Mouse (Mus musculus) intestine, embryonic 14.5 days (tissue): ENCODE data around the gene St3gal5. TPM values are rescaled to one million over a fixed set of nuclear protein-coding genes. Genes with fewer than 3 reads are reported as not detected.

ENCODE experiments used
- ATAC-seq: fragments of 200-750 bp; cut with Nextera tagmentation; replicated peaks from 2 replicates; pipeline ENCODE4 v1.8.0; 2017; ENCODE audit warnings: low read depth, moderate number of reproducible peaks, moderate TSS enrichment, moderate library complexity; ENCODE audit not compliant: low FRiP score, low TSS enrichment
- DNase-seq: peaks from one replicate; pipeline ENCODE4 v3.0.0-alpha.2; 2018; ENCODE audit warnings: low spot score
- H3K27ac ChIP-seq: fragments of 300-500 bp; sonication (generic); 2 replicates; pipeline ENCODE4 v1.5.1; 2014; ENCODE audit warnings: low read depth, mild to moderate bottlenecking, control low read depth
- H3K27me3 ChIP-seq: fragments of 300-500 bp; sonication (generic); replicated peaks from 2 replicates; pipeline ENCODE4 v1.6.1; 2014; ENCODE audit warnings: low read length, control low read depth; ENCODE audit not compliant: control insufficient read depth, insufficient read depth
- H3K36me3 ChIP-seq: fragments of 300-500 bp; sonication (generic); 2 replicates; pipeline ENCODE4 v1.6.1; 2014; ENCODE audit warnings: low read length, control low read depth; ENCODE audit not compliant: control insufficient read depth, insufficient read depth
- H3K4me1 ChIP-seq: fragments of 300-500 bp; sonication (generic); replicated peaks from 2 replicates; pipeline ENCODE4 v1.6.1; 2014; ENCODE audit warnings: low read length, control low read depth, mixed read lengths; ENCODE audit not compliant: control insufficient read depth, insufficient read depth
- H3K4me2 ChIP-seq: fragments of 300-500 bp; sonication (generic); 2 replicates; pipeline ENCODE4 v1.6.1; 2014; ENCODE audit warnings: low read length
- H3K4me3 ChIP-seq: fragments of 300-500 bp; sonication (generic); 2 replicates; pipeline ENCODE4 v1.5.1; 2014; ENCODE audit warnings: low read depth, low read length, control low read depth, mixed read lengths
- H3K9ac ChIP-seq: fragments of 300-500 bp; sonication (generic); 2 replicates; pipeline ENCODE4 v1.6.1; 2014; ENCODE audit warnings: mild to moderate bottlenecking, low read length
- H3K9me3 ChIP-seq: fragments of 300-500 bp; sonication (generic); 2 replicates; pipeline ENCODE4 v1.6.1; 2016; ENCODE audit warnings: low read length, control low read depth; ENCODE audit not compliant: control insufficient read depth
- WGBS: fragments of 180-500 bp; shearing (Covaris S2); extraction: QIAGEN DNeasy Blood & Tissue Kit; methylation state at CpG from one replicate; pipeline ENCODE4 v1.1.7; 2014; 5-methylcytosine and 5-hydroxymethylcytosine counted together
- polyA plus RNA-seq: library from polyadenylated mRNA; unstranded; fragments of >200 nt; fragmentation: Nextera tagmentation; extraction: Ambion mirVana; gene quantifications from 2 replicates; pipeline ENCODE4 v1.2.1, GENCODE M21; 2014

Gene St3gal5
- polyA plus RNA-seq, 1 experiment from 2014 or later: 21.5 TPM

DNA sequence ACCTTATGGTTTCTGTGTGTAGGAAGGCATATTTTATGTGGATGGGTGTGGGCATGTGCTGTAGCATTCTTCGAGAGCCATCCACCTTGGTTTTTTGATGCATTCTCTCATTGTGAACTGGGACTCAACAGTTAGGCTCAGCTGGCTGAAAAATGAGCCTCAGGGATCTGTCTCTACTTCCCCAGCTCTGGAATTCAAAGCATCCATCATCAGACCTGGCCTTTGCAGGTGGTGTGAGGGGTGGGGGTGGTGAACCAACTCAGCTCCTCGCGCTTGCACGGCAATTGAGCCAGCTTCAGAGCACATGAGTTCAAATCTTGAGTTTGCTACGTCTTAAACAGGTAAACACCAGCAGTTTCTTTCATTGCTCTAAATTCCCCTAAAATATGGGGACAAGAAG, 7.5 kb upstream of the St3gal5 start:
- H3K4me3 ChIP-seq: no peak overlapping the region
- ATAC-seq (no peak), DNase-seq (no peak)
- no peaks in the 10 kb centered on the region for H3K36me3 ChIP-seq
- H3K4me2 ChIP-seq: no peak overlapping the region
- no peak overlapping the region for H3K27ac ChIP-seq
- no peaks in the 10 kb centered on the region for H3K9me3 ChIP-seq
- no peak overlapping the region for H3K9ac ChIP-seq
- no peaks in the 10 kb centered on the region for H3K27me3 ChIP-seq
- H3K4me1 ChIP-seq: peaks cover 4% of the 10 kb centered on the region; the same call in 1 of the 2 replicates
- 84% methylated on average over 5 of the region's 5 CpGs for WGBS

GRCm38 (mm10) chr6:72091007-72091406, 6.4 kb upstream of the St3gal5 start:
- ATAC-seq (peak; percentile 64; the same call in 1 of the 2 replicates), DNase-seq (no peak)
- Histone ChIP-seq H3K27ac (no peak overlapping the region), H3K4me2 (no peak overlapping the region), H3K9ac (no peak overlapping the region), H3K27me3 (no peaks in the 10 kb centered on the region), H3K4me1 (peaks cover 4% of the 10 kb centered on the region; the same call in 1 of the 2 replicates), H3K36me3 (no peaks in the 10 kb centered on the region), H3K4me3 (no peak overlapping the region), H3K9me3 (no peaks in the 10 kb centered on the region)
- 47% methylated on average over 6 of the region's 6 CpGs for WGBS

DNA sequence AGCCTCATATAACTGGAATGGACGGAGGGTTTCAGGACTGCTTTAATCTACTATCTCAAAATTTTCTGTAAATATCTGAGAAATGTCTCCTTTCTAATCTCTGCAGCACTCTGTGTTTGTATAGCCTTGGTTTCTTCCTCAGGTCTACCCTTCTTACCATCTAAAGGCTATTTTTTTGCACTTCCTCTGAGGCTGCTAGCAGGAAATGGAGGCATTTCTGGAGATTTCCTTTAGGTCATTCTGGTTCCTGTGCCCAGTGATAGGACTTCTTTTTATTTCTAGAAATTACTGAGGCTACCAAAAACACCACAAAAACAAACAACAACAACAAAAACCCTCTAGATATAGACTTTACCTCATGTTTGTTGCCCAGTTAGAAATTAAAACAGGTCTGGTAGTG, 4.3 kb upstream of the St3gal5 start:
- 67% methylated on average over 1 of the region's 1 CpGs for WGBS
- Histone ChIP-seq H3K9ac (no peak overlapping the region), H3K36me3 (no peaks in the 10 kb centered on the region), H3K9me3 (no peaks in the 10 kb centered on the region), H3K4me1 (peaks cover 9% of the 10 kb centered on the region; the same call in 1 of the 2 replicates), H3K27me3 (no peaks in the 10 kb centered on the region), H3K27ac (no peak overlapping the region), H3K4me3 (no peak overlapping the region), H3K4me2 (no peak overlapping the region)
- DNase-seq (no peak), ATAC-seq (no peak)

GRCm38 (mm10) chr6:72096217-72096616, 1.2 kb upstream of the St3gal5 start:
- no peaks in the 10 kb centered on the region for H3K36me3 ChIP-seq
- H3K4me2 ChIP-seq: no peak overlapping the region
- no peak overlapping the region for H3K4me3 ChIP-seq
- H3K9ac ChIP-seq: no peak overlapping the region
- no peaks in the 10 kb centered on the region for H3K27me3 ChIP-seq
- peaks cover 20% of the 10 kb centered on the region for H3K4me1 ChIP-seq
- no peaks in the 10 kb centered on the region for H3K9me3 ChIP-seq
- 57% methylated on average over 5 of the region's 5 CpGs for WGBS
- DNase-seq: no peak
- H3K27ac ChIP-seq: peak overlapping the region; percentile 39
- ATAC-seq: no peak

DNA sequence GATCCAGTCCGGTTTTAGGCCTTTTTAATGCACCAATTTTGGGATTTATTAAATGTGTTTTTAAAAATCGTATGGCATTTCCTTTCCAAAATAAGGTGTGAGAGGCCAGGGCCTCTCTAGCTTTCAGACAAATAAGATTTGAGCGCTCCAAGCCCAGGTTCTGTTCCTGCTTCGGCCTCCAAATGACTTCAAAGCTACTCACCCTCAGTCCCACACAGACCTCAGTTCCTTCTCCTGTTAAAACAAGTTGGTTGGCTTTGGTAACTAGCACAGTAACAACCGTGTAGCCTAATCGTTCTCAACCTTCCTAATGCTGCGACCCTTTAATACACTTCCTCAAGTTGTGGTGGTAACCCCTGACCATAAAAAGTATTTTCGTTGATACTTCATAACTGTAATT, 723 bp upstream of the St3gal5 start:
- 50% methylated on average over 8 of the region's 8 CpGs for WGBS
- Histone ChIP-seq H3K36me3 (no peaks in the 10 kb centered on the region), H3K4me3 (peak overlapping the region; percentile 38), H3K27ac (peak overlapping the region; percentile 39; the same call in 1 of the 2 replicates), H3K27me3 (no peaks in the 10 kb centered on the region), H3K9me3 (no peaks in the 10 kb centered on the region), H3K4me2 (peak overlapping the region; percentile 63), H3K9ac (0 out of 2 replicates have a peak overlapping the region, but pooled peaks have one; percentile 41), H3K4me1 (peaks cover 18% of the 10 kb centered on the region)
- no peak for ATAC-seq
- DNase-seq: no peak

GRCm38 (mm10) chr6:72098021-72098655, 746 bp downstream of the St3gal5 start:
- Histone ChIP-seq H3K9me3 (no peaks in the 10 kb centered on the region), H3K27me3 (no peaks in the 10 kb centered on the region), H3K27ac (peak overlapping the region; percentile 29; the same call in 1 of the 2 replicates), H3K4me1 (peaks cover 18% of the 10 kb centered on the region), H3K4me2 (peak overlapping the region; percentile 63), H3K9ac (peak overlapping the region; percentile 40), H3K36me3 (no peaks in the 10 kb centered on the region), H3K4me3 (peak overlapping the region; percentile 38)
- ATAC-seq: no peak
- 5% methylated on average over 15 of the region's 15 CpGs for WGBS
- no peak for DNase-seq

DNA sequence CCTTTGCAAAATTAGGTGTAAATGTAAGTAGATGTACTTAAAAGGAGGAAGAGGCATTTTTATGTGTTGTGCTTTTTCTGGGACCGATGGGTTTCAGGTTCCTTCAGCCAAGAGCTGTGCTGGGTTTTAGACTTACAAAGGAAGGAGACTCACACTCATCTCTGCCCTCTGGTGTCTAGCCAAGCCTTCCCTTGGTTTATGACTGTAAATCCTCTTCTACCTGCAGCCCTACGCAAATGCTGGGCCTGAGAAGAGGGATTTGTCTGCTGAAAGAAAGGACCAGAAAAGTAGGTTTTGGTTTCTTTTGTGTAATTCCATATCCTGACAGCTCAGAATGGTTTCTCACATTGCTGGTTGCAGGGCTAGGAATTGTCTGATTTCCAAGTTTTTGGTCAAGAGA, 1.3 kb downstream of the St3gal5 start:
- Histone ChIP-seq H3K4me3 (peak overlapping the region; percentile 38), H3K27ac (no peak overlapping the region), H3K36me3 (no peaks in the 10 kb centered on the region), H3K9me3 (no peaks in the 10 kb centered on the region), H3K9ac (no peak overlapping the region), H3K4me1 (peaks cover 18% of the 10 kb centered on the region), H3K4me2 (peak overlapping the region; percentile 63), H3K27me3 (no peaks in the 10 kb centered on the region)
- 24% methylated on average over 2 of the region's 2 CpGs for WGBS
- no peak for DNase-seq
- ATAC-seq: no peak

DNA sequence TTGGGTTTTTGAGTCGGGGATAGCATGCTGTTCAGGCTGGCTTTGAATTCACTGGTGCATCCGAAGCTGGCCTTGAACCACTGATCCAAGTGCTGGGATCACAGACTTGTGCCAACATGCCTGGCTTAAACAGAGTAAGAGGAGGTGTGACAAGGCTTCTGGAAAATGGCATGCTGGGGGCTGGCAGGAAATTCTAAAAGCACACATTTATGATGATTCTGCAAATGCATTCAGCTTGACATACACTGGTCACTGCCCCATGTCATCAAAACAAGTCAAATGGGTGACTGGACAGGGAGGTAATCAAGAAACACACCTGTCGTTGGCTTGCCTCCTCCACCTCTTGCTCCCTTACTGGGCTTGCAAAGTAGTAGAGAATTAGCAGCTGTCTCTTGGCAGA, 1.9 kb downstream of the St3gal5 start:
- peak overlapping the region; percentile 63 for H3K4me2 ChIP-seq
- no peak overlapping the region for H3K4me3 ChIP-seq
- H3K9me3 ChIP-seq: no peaks in the 10 kb centered on the region
- DNase-seq (no peak), ATAC-seq (no peak)
- H3K27me3 ChIP-seq: no peaks in the 10 kb centered on the region
- H3K4me1 ChIP-seq: peaks cover 18% of the 10 kb centered on the region
- no peak overlapping the region for H3K9ac ChIP-seq
- WGBS: 80% methylated on average over 3 of the region's 3 CpGs
- H3K36me3 ChIP-seq: no peaks in the 10 kb centered on the region
- H3K27ac ChIP-seq: no peak overlapping the region

DNA sequence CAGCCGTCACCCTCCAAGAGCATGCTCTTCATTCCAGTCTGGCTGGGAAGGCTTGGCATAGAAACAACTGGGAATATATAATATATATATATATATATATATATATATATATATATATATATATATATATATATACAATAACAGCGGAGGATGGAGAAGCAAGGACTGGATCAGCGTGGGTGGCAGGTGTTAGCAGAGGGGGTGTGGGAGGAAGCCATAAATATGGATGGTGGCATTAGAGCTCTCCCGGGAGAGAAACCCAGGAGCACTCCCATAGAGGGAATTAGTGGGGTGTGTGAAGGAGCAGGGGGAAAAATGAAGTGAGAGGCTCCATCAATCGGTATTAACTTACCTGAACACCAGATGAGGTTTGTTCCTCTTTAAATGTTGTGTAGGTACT, 2.8 kb downstream of the St3gal5 start:
- ATAC-seq (no peak), DNase-seq (no peak)
- Histone ChIP-seq H3K27ac (no peak overlapping the region), H3K27me3 (no peaks in the 10 kb centered on the region), H3K9me3 (no peaks in the 10 kb centered on the region), H3K4me3 (no peak overlapping the region), H3K4me1 (peaks cover 18% of the 10 kb centered on the region), H3K4me2 (no peak overlapping the region), H3K36me3 (no peaks in the 10 kb centered on the region), H3K9ac (no peak overlapping the region)
- WGBS: 46% methylated on average over 5 of the region's 5 CpGs
